Mouse (Mus musculus): Measurements from ENCODE around the gene Cotl1. TPM values are rescaled to one million over a fixed set of nuclear protein-coding genes. Genes with fewer than 3 reads are reported as not detected.

Gene Cotl1
- 453 TPM for polyA plus RNA-seq (2012; fragmentation: generic; extraction: Trizol)
- long read RNA-seq, experiment 1, transcript Cotl1-201 (4 exons, 1,596 nt), result major isoform, 6 of 8 reads
- long read RNA-seq, experiment 1, partial matches to known transcripts, result 0 of 8 reads
- long read RNA-seq, experiment 1, other reads (novel, unspliced or antisense), result 2 of 8 reads
- long read RNA-seq, experiment 2, transcript Cotl1-201 (4 exons, 1,596 nt), result major isoform, 103 of 103 reads
- long read RNA-seq, experiment 2, partial matches to known transcripts, result 0 of 103 reads
- long read RNA-seq, experiment 2, other reads (novel, unspliced or antisense), result 0 of 103 reads

GRCm38 (mm10) chr8:119840275-119840808 lies at the start of gene Cotl1:
TSS of gene Cotl1 (minus strand) at chr8:119840544.
- H3K79me2 ChIP-seq (ENCODE audit: control insufficient read depth, insufficient read depth), result peaks cover 38% of the 10 kb centered on the region
- peaks cover 7% of the 10 kb centered on the region for H3K79me3 ChIP-seq (ENCODE audit: low read depth)
- peak within 1 kb of the TSS; percentile 51 for H3K4me3 ChIP-seq (ENCODE audit: insufficient read depth, poor library complexity, severe bottlenecking)
- H3K27me3 ChIP-seq (ENCODE audit: control insufficient read depth, insufficient read depth, insufficient read length), result peaks cover 7% of the 10 kb centered on the region
- peak within 1 kb of the TSS; percentile 83 for H3ac ChIP-seq (ENCODE audit: control insufficient read depth, insufficient read length, low read depth)
- TF ChIP-seq USF1 (IDR thresholded peaks at IDR 0.05; ENCODE audit: low read depth) (no peak), CEBPB (IDR thresholded peaks at IDR 0.05; ENCODE audit: low read depth) (peak; percentile 100), MAX (IDR thresholded peaks at IDR 0.05) (no peak)
- H3K36me3 ChIP-seq (ENCODE audit: control insufficient read depth, insufficient read depth), result no peaks in the 10 kb centered on the region

DNA sequence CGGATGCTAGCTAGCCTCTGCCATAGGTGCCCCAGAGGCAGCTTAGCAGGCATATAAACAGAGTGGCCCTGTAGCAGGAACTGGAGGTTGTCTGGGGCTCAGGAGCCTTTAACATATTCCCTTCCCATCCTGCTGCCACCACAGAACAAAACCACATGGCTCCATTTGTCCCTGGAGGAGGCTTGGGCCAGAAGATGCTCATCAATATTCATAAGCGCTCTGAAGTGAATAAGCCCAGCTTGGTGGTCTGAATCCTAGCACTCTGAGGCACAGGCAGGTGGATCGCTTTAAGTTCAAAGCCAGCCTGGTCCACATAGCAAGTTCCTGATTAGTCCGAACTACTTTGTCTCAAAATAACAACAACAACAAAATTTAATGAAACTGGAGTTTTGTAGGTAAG lies 47.7 kb upstream of the Cotl1 start:
- Histone ChIP-seq H3K27me3 (ENCODE audit: control insufficient read depth, insufficient read depth, insufficient read length) (peaks cover 3% of the 10 kb centered on the region), H3K79me2 (ENCODE audit: control insufficient read depth, insufficient read depth) (no peaks in the 10 kb centered on the region), H3K79me3 (ENCODE audit: low read depth) (no peaks in the 10 kb centered on the region), H3K4me3 (ENCODE audit: insufficient read depth, poor library complexity, severe bottlenecking) (no peak overlapping the region), H3ac (ENCODE audit: control insufficient read depth, insufficient read length, low read depth) (no peak overlapping the region), H3K36me3 (ENCODE audit: control insufficient read depth, insufficient read depth) (no peaks in the 10 kb centered on the region)
- TF ChIP-seq FOSL1 (IDR thresholded peaks at IDR 0.05; ENCODE audit: insufficient read depth, low read length, poor library complexity, severe bottlenecking) (no peak), MYOG (IDR thresholded peaks at IDR 0.05; ENCODE audit: control insufficient read depth, extremely low read depth, insufficient read length) (no peak), MAX (IDR thresholded peaks at IDR 0.05) (no peak), CEBPB (IDR thresholded peaks at IDR 0.05; ENCODE audit: low read depth) (no peak), MYOD1 (IDR thresholded peaks at IDR 0.05; ENCODE audit: control insufficient read depth, insufficient read length, low read depth) (no peak), USF1 (IDR thresholded peaks at IDR 0.05; ENCODE audit: low read depth) (no peak), CTCF (IDR thresholded peaks at IDR 0.05; ENCODE audit: control insufficient read depth, insufficient read depth, insufficient read length) (no peak)

GRCm38 (mm10) chr8:119887130-119887529 lies 46.8 kb upstream of the Cotl1 start:
- no peak for TF ChIP-seq CEBPB (IDR thresholded peaks at IDR 0.05; ENCODE audit: low read depth)
- TF ChIP-seq CTCF (IDR thresholded peaks at IDR 0.05; ENCODE audit: control insufficient read depth, insufficient read depth, insufficient read length), result peak; percentile 62
- TF ChIP-seq USF1 (IDR thresholded peaks at IDR 0.05; ENCODE audit: low read depth), result no peak
- no peak for TF ChIP-seq MAX (IDR thresholded peaks at IDR 0.05)
- TF ChIP-seq FOSL1 (IDR thresholded peaks at IDR 0.05; ENCODE audit: insufficient read depth, low read length, poor library complexity, severe bottlenecking), result no peak
- Histone ChIP-seq H3K79me2 (ENCODE audit: control insufficient read depth, insufficient read depth) (no peaks in the 10 kb centered on the region), H3K36me3 (ENCODE audit: control insufficient read depth, insufficient read depth) (no peaks in the 10 kb centered on the region), H3K79me3 (ENCODE audit: low read depth) (no peaks in the 10 kb centered on the region), H3K27me3 (ENCODE audit: control insufficient read depth, insufficient read depth, insufficient read length) (peaks cover 3% of the 10 kb centered on the region), H3ac (ENCODE audit: control insufficient read depth, insufficient read length, low read depth) (no peak overlapping the region), H3K4me3 (ENCODE audit: insufficient read depth, poor library complexity, severe bottlenecking) (no peak overlapping the region)

- Histone ChIP-seq H3K36me3 (ENCODE audit: control insufficient read depth, insufficient read depth) (no peaks in the 10 kb centered on the region), H3K4me3 (ENCODE audit: insufficient read depth, poor library complexity, severe bottlenecking) (no peak overlapping the region), H3K79me3 (ENCODE audit: low read depth) (no peaks in the 10 kb centered on the region), H3ac (ENCODE audit: control insufficient read depth, insufficient read length, low read depth) (no peak overlapping the region), H3K79me2 (ENCODE audit: control insufficient read depth, insufficient read depth) (no peaks in the 10 kb centered on the region), H3K27me3 (ENCODE audit: control insufficient read depth, insufficient read depth, insufficient read length) (peaks cover 3% of the 10 kb centered on the region)
- TF ChIP-seq MAX (IDR thresholded peaks at IDR 0.05), result no peak
- peak; percentile 78 for TF ChIP-seq MYOD1 (IDR thresholded peaks at IDR 0.05; ENCODE audit: control insufficient read depth, insufficient read length, low read depth)
Measured at GRCm38 (mm10) chr8:119885612-119886011, 45.3 kb upstream of the Cotl1 start.

DNA sequence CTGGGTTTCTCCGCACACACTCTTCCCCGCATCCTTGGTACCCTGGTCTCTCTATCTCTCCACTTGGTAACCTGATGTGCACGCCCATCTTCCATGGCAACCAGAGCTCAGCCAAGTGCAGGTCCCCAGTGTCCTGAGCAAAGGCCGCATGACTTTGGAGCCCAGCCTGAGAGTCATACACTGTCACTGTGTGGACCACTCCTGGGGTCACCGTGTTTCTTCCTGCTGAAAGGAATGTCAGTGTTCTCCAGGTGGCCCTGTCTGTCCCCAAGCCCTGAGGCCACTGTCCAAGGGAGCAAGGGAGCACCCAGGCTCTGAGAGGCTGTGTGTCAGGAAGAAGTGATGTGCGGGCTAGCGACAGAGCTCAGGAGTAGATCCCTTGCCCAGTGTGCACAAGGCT lies 42.9 kb upstream of the Cotl1 start:
- Histone ChIP-seq H3ac (ENCODE audit: control insufficient read depth, insufficient read length, low read depth) (no peak overlapping the region), H3K36me3 (ENCODE audit: control insufficient read depth, insufficient read depth) (no peaks in the 10 kb centered on the region)

DNA sequence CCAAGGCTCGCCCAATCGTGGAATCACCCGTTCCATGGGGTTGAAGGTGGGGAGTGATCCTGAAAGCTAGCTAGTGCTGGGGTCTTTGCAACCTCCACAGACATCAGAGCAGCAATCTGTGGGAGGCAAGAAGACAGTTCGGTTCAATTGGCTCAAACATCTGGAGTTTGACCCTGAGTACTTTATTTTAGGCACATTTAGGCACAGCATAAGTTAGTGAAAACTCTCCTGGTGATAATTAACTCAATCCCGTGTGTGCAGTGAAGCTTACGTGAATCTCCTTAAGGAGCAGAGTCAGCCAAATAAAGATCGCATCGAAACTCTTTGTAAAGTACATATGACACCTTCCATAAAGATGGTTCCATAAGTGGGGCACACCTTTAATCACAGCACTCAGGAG lies 41.6 kb upstream of the Cotl1 start:
- H3K79me2 ChIP-seq (ENCODE audit: control insufficient read depth, insufficient read depth), result no peaks in the 10 kb centered on the region
- no peak for TF ChIP-seq CTCF (IDR thresholded peaks at IDR 0.05; ENCODE audit: control insufficient read depth, insufficient read depth, insufficient read length)
- no peak for TF ChIP-seq CEBPB (IDR thresholded peaks at IDR 0.05; ENCODE audit: low read depth)
- no peak for TF ChIP-seq MAX (IDR thresholded peaks at IDR 0.05)
- no peak for TF ChIP-seq USF1 (IDR thresholded peaks at IDR 0.05; ENCODE audit: low read depth)
- TF ChIP-seq MYOG (IDR thresholded peaks at IDR 0.05; ENCODE audit: control insufficient read depth, extremely low read depth, insufficient read length), result no peak
- TF ChIP-seq FOSL1 (IDR thresholded peaks at IDR 0.05; ENCODE audit: insufficient read depth, low read length, poor library complexity, severe bottlenecking), result no peak
- TF ChIP-seq MYOD1 (IDR thresholded peaks at IDR 0.05; ENCODE audit: control insufficient read depth, insufficient read length, low read depth), result no peak
- H3K36me3 ChIP-seq (ENCODE audit: control insufficient read depth, insufficient read depth), result no peaks in the 10 kb centered on the region
- H3K27me3 ChIP-seq (ENCODE audit: control insufficient read depth, insufficient read depth, insufficient read length), result no peaks in the 10 kb centered on the region
- H3K79me3 ChIP-seq (ENCODE audit: low read depth), result no peaks in the 10 kb centered on the region
- H3K4me3 ChIP-seq (ENCODE audit: insufficient read depth, poor library complexity, severe bottlenecking), result no peak overlapping the region
- H3ac ChIP-seq (ENCODE audit: control insufficient read depth, insufficient read length, low read depth), result no peak overlapping the region

More for the DNA sequence above, 42.9 kb upstream of the Cotl1 start:
- H3K79me2 ChIP-seq (ENCODE audit: control insufficient read depth, insufficient read depth), result no peaks in the 10 kb centered on the region
- H3K79me3 ChIP-seq (ENCODE audit: low read depth), result no peaks in the 10 kb centered on the region
- TF ChIP-seq CEBPB (IDR thresholded peaks at IDR 0.05; ENCODE audit: low read depth) (no peak), CTCF (IDR thresholded peaks at IDR 0.05; ENCODE audit: control insufficient read depth, insufficient read depth, insufficient read length) (no peak), MAX (IDR thresholded peaks at IDR 0.05) (no peak), MYOD1 (IDR thresholded peaks at IDR 0.05; ENCODE audit: control insufficient read depth, insufficient read length, low read depth) (no peak), USF1 (IDR thresholded peaks at IDR 0.05; ENCODE audit: low read depth) (no peak), MYOG (IDR thresholded peaks at IDR 0.05; ENCODE audit: control insufficient read depth, extremely low read depth, insufficient read length) (no peak), FOSL1 (IDR thresholded peaks at IDR 0.05; ENCODE audit: insufficient read depth, low read length, poor library complexity, severe bottlenecking) (no peak)
- no peaks in the 10 kb centered on the region for H3K27me3 ChIP-seq (ENCODE audit: control insufficient read depth, insufficient read depth, insufficient read length)
- no peak overlapping the region for H3K4me3 ChIP-seq (ENCODE audit: insufficient read depth, poor library complexity, severe bottlenecking)
